Comparison of ENCODE assay signal across 13 mouse cellular contexts in the genomic region with DNA sequence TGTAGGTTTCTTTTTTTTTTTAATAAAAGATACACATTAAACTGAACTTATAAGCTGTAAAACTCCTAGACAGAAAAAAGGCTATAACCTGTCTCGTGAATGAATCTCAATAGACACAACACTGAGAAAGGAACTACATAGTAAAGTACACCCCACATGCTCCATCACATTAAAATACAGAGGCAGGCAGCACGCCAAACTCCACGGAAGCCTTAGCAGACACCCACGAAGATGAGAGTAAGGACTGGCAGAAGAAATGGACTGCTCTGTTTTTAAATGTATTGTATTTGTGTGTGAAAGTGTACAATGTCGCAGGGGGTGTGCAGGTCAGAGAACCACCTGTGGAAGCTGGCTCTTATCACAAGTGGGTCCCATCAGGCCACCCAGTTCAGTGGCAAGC. TPM values are rescaled to one million over a fixed set of nuclear protein-coding genes. Genes with fewer than 3 reads are reported as not detected.
"Had no signal": no experiment of that assay in that cellular context is flagged by ENCODE, and none has a peak within 500 bp of the region (broad histone marks: within the 10 kb centered on the region; RNA-seq: fewer than 3 reads in every experiment).

No protein-coding gene starts in this region.

- H3K9me3 ChIP-seq: limb, embryonic 10.5 days; liver, embryonic 15.5 days had no signal

- H3K4me3 ChIP-seq: left cerebral cortex, adult 2 months; limb, embryonic 10.5 days; liver, embryonic 15.5 days had no signal

- H3K9ac ChIP-seq: liver, embryonic 15.5 days had no signal

- H3K27me3 ChIP-seq: liver, embryonic 15.5 days had no signal

- H3K4me2 ChIP-seq: liver, embryonic 11.5 days; liver, embryonic 15.5 days had no signal

- DNase-seq: kidney, postnatal 25 days; lung, adult 2 months; lung, postnatal 36 days; thymus, postnatal 4 days had no signal

- H3K27ac ChIP-seq: left cerebral cortex, adult 2 months; limb, embryonic 10.5 days; liver, embryonic 15.5 days; stomach, postnatal 0 days had no signal

- ATAC-seq: lung, postnatal 0 days; midbrain, embryonic 16.5 days had no signal

RNA-seq across cellular contexts. Expression of a gene that starts 37.2 kb away (rescaled TPM):
- polyA plus RNA-seq: kidney, embryonic 16.5 days; limb, embryonic 10.5 days; liver, embryonic 11.5 days; neural tube, embryonic 11.5 days had no signal
